8 mouse cellular contexts compared by ENCODE assay signal in the genomic region with DNA sequence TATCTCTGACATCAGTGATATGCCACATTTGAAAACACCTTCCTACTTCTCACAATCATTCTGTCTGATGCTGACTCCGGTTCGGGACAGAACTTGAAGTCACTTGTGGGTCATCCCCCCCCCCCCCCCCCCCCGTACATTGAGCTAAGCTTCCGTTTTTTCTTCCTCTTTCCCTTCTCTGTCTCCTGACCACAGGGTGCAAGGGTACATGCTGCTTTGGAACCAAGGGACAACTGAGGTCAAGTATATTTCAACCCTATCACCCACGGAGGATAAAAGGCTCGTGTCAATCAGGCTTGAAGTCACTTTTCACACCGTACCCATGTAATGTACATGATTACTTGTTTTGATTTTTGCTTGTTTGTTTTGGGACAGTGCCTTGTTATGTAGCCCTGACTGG. TPM values are rescaled to one million over a fixed set of nuclear protein-coding genes. Genes with fewer than 3 reads are reported as not detected.
A peak's percentile ranks its signal among the peaks of the same experiment; 100 is the strongest.
DNase-seq lines count a peak whose midpoint lies in the region; ATAC-seq and TF ChIP-seq lines count a peak whose summit lies in the region.

No protein-coding gene starts in this region.

- H3K4me1 ChIP-seq in liver, adult 2 months (ENCODE audit: control insufficient read depth, insufficient read depth, low read length): peaks cover 4% of the 10 kb centered on the region; the same call in 1 of the 2 replicates
- H3K4me1 ChIP-seq in forebrain, embryonic 16.5 days (replicated peaks; ENCODE audit: control insufficient read depth, insufficient read depth, low read length): peaks cover 15% of the 10 kb centered on the region
- H3K4me1 ChIP-seq in liver, embryonic 12.5 days: peaks cover 33% of the 10 kb centered on the region
- peaks cover 9% of the 10 kb centered on the region for H3K4me1 ChIP-seq in olfactory bulb, adult 2 months (ENCODE audit: control insufficient read depth, insufficient read depth, low read length)
- peaks cover 5% of the 10 kb centered on the region; the same call in 1 of the 2 replicates for H3K4me1 ChIP-seq in thymus, adult 2 months (replicated peaks; ENCODE audit: control insufficient read depth, insufficient read depth, low read length)

- no peak for ATAC-seq in forebrain, embryonic 16.5 days
- ATAC-seq in liver, embryonic 12.5 days: no peak

- no peaks in the 10 kb centered on the region for H3K9me3 ChIP-seq in forebrain, embryonic 16.5 days (ENCODE audit: control insufficient read depth, low read length)
- no peaks in the 10 kb centered on the region for H3K9me3 ChIP-seq in liver, embryonic 12.5 days (replicated peaks)

- no peak for TF ChIP-seq CTCF in liver, adult 2 months (IDR thresholded peaks at IDR 0.05; ENCODE audit: low read depth, low read length)
- TF ChIP-seq CTCF in olfactory bulb, adult 2 months (IDR thresholded peaks at IDR 0.05; ENCODE audit: insufficient read depth, low read depth, low read length): no peak
- TF ChIP-seq CTCF in thymus, adult 2 months (IDR thresholded peaks at IDR 0.05; ENCODE audit: borderline replicate concordance, control insufficient read depth, extremely low read depth, insufficient read depth, low read length, poor library complexity): no peak

- H3K4me3 ChIP-seq in liver, adult 2 months (ENCODE audit: insufficient read depth, low read depth, low read length): no peak overlapping the region
- H3K4me3 ChIP-seq in forebrain, embryonic 16.5 days (replicated peaks; ENCODE audit: low read length): no peak overlapping the region; the same call in 1 of the 2 replicates
- H3K4me3 ChIP-seq in liver, embryonic 12.5 days: peak overlapping the region; percentile 54
- peak overlapping the region; percentile 45; the same call in 1 of the 2 replicates for H3K4me3 ChIP-seq in olfactory bulb, adult 2 months (ENCODE audit: insufficient read depth, low read depth, low read length)
- no peak overlapping the region; the same call in 1 of the 2 replicates for H3K4me3 ChIP-seq in thymus, adult 2 months (ENCODE audit: control insufficient read depth, insufficient read depth, low read length)

- no peaks in the 10 kb centered on the region for H3K79me2 ChIP-seq in liver, adult 2 months (ENCODE audit: control insufficient read depth, insufficient read depth, low read length)

- peaks cover 2% of the 10 kb centered on the region; the same call in 1 of the 2 replicates for H3K27me3 ChIP-seq in liver, adult 2 months (ENCODE audit: control insufficient read depth, insufficient read depth, low read length)
- peaks cover 4% of the 10 kb centered on the region; the same call in 1 of the 2 replicates for H3K27me3 ChIP-seq in forebrain, embryonic 16.5 days (replicated peaks; ENCODE audit: control insufficient read depth, insufficient read depth, low read length)
- peaks cover 48% of the 10 kb centered on the region for H3K27me3 ChIP-seq in liver, embryonic 12.5 days (replicated peaks)
- peaks cover 7% of the 10 kb centered on the region; the same call in 1 of the 2 replicates for H3K27me3 ChIP-seq in thymus, adult 2 months (ENCODE audit: control insufficient read depth, insufficient read depth, low read length)

- no peaks in the 10 kb centered on the region for H3K36me3 ChIP-seq in liver, adult 2 months (ENCODE audit: control insufficient read depth, insufficient read depth, low read length)
- H3K36me3 ChIP-seq in forebrain, embryonic 16.5 days (ENCODE audit: control insufficient read depth, insufficient read depth): no peaks in the 10 kb centered on the region
- no peaks in the 10 kb centered on the region for H3K36me3 ChIP-seq in liver, embryonic 12.5 days
- H3K36me3 ChIP-seq in thymus, adult 2 months (ENCODE audit: control insufficient read depth, insufficient read depth, low read length): no peaks in the 10 kb centered on the region

- H3K27ac ChIP-seq in liver, adult 2 months (replicated peaks; ENCODE audit: insufficient read depth, low read depth, low read length): no peak overlapping the region
- no peak overlapping the region for H3K27ac ChIP-seq in forebrain, embryonic 16.5 days (ENCODE audit: low read length)
- no peak overlapping the region for H3K27ac ChIP-seq in liver, embryonic 12.5 days
- H3K27ac ChIP-seq in olfactory bulb, adult 2 months (ENCODE audit: insufficient read depth, low read depth, low read length): no peak overlapping the region
- no peak overlapping the region for H3K27ac ChIP-seq in thymus, adult 2 months (ENCODE audit: control insufficient read depth, insufficient read depth, low read length)

- DNase-seq in liver, adult 2 months (ENCODE audit: extremely low read depth, low read depth, low spot score): peak; percentile 37
- no peak for DNase-seq in liver
- DNase-seq in thymus, adult 2 months: no peak
- DNase-seq in ovary, postnatal 14 days (ENCODE audit: low spot score): no peak
- DNase-seq in spleen, postnatal 4 days (ENCODE audit: low spot score in 2 of 2): no peak

- peak overlapping the region; percentile 88 for H3K4me2 ChIP-seq in forebrain, embryonic 16.5 days (ENCODE audit: low read length)
- H3K4me2 ChIP-seq in liver, embryonic 12.5 days: peak overlapping the region; percentile 80

- whole genome bisulfite sequencing in liver, adult 2 months: 17% methylated on average over 7 of the region's 7 CpGs
- WGBS in forebrain, embryonic 16.5 days: 17% methylated on average over 7 of the region's 7 CpGs
- 5% methylated on average over 7 of the region's 7 CpGs for WGBS in liver, embryonic 12.5 days (ENCODE audit: insufficient replicate concordance)
- WGBS in olfactory bulb, adult 2 months: 18% methylated on average over 7 of the region's 7 CpGs
- 3% methylated on average over 7 of the region's 7 CpGs for WGBS in thymus, adult 2 months

- no peak for TF ChIP-seq POLR2A in liver, adult 2 months (IDR thresholded peaks at IDR 0.05; ENCODE audit: extremely low read depth, insufficient read depth, low read length)
- TF ChIP-seq POLR2A in olfactory bulb, adult 2 months (IDR thresholded peaks at IDR 0.05; ENCODE audit: insufficient read depth, low read depth, low read length): no peak
- TF ChIP-seq POLR2A in thymus, adult 2 months (IDR thresholded peaks at IDR 0.05; ENCODE audit: control insufficient read depth, extremely low read depth, insufficient read depth, low read length, poor library complexity): no peak

- H3K9ac ChIP-seq in liver, adult 2 months (ENCODE audit: low read depth, low read length): no peak overlapping the region
- no peak overlapping the region; the same call in 1 of the 2 replicates for H3K9ac ChIP-seq in forebrain, embryonic 16.5 days (replicated peaks; ENCODE audit: low read depth, low read length)
- no peak overlapping the region for H3K9ac ChIP-seq in liver, embryonic 12.5 days

RNA-seq across cellular contexts. Expression of gene Intu, which starts 0.2 kb away (rescaled TPM):
- 1.7 and 2.2 TPM in 2 replicates for total RNA-seq in liver, adult 2 months (2014; rRNA removed)
- 0.82 and 1.2 TPM in 2 replicates for polyA plus RNA-seq in liver, adult 2 months (2012; rRNA removed)
- polyA plus RNA-seq in forebrain, embryonic 16.5 days (2015; fragmentation: Nextera tagmentation; extraction: Ambion mirVana): 3.9 and 4.1 TPM in 2 replicates
- 1.2 and 2.0 TPM in 2 replicates for polyA plus RNA-seq in liver, embryonic 12.5 days (2016; fragmentation: Nextera tagmentation; extraction: Ambion mirVana)
- not detected in 2 replicates for polyA plus RNA-seq in olfactory bulb, adult 2 months (2012; ENCODE audit: insufficient read depth, insufficient read length, low replicate concordance, missing spikeins)
- polyA plus RNA-seq in thymus, adult 2 months (2012; rRNA removed): 2.1 TPM in 2 replicates

Comparison
In these comparisons a context has a peak if more than half of its experiments do, and no peak if none do; other contexts are left out.
1. H3K4me3 ChIP-seq: peak in liver, embryonic 12.5 days (single experiment) and olfactory bulb, adult 2 months (single experiment); none in liver, adult 2 months (single experiment), forebrain, embryonic 16.5 days (single experiment) and thymus, adult 2 months (single experiment).